15 mouse cellular contexts compared by ENCODE assay signal in genomic region chr7:117106691-117107191, GRCm38 (mm10).
DNase-seq lines count a peak whose midpoint lies in the region; ATAC-seq and TF ChIP-seq lines count a peak whose summit lies in the region.
"Had no signal": no experiment of that assay in that cellular context is flagged by ENCODE, and none has a peak within 500 bp of the region (broad histone marks: within the 10 kb centered on the region; RNA-seq: fewer than 3 reads in every experiment).

No protein-coding gene starts in this region.

- no peak for TF ChIP-seq POLR2A in lung, adult 2 months (IDR thresholded peaks at IDR 0.05; ENCODE audit: borderline replicate concordance, extremely low read depth, low read depth, low read length)

- DNase-seq in left cerebral cortex, adult 11 months (ENCODE audit: low spot score) = peak; percentile 74
- no peak for DNase-seq in left cerebral cortex, postnatal 4 days
- peak; percentile 88 for DNase-seq in layer of hippocampus, adult 9-11 months
- DNase-seq in left cerebral cortex, postnatal 36 days (ENCODE audit: low spot score in 2 of 2) = peak; percentile 76 to 82
- DNase-seq in lung, adult 2 months = no peak
- DNase-seq: adrenal gland, postnatal 25 days; cerebellum, adult 18-20 months; embryo, embryonic 11 days had no signal

- no peak for ATAC-seq in intestine, embryonic 15.5 days
- no peak for ATAC-seq in inflammation-experienced regulatory T-cells, adult 6 months
- ATAC-seq in megakaryocyte, adult 5-6 weeks (ENCODE audit: poor library complexity, severe bottlenecking) = no peak

- WGBS in lung, adult 2 months = 83% methylated on average over 7 of the region's 7 CpGs
- WGBS in intestine, embryonic 15.5 days = 84% methylated on average over 7 of the region's 7 CpGs

- H3K27me3 ChIP-seq in intestine, embryonic 15.5 days (replicated peaks) = no peaks in the 10 kb centered on the region
- H3K27me3 ChIP-seq: heart, embryonic 15.5 days; kidney, embryonic 15.5 days; limb, embryonic 12.5 days had no signal

- H3K4me1 ChIP-seq in lung, adult 2 months (ENCODE audit: control insufficient read depth, insufficient read depth, low read length) = no peaks in the 10 kb centered on the region
- H3K4me1 ChIP-seq in intestine, embryonic 15.5 days (replicated peaks) = no peaks in the 10 kb centered on the region
- H3K4me1 ChIP-seq: heart, embryonic 15.5 days; limb, embryonic 12.5 days had no signal

- H3K9me3 ChIP-seq in intestine, embryonic 15.5 days = no peaks in the 10 kb centered on the region
- H3K9me3 ChIP-seq: heart, embryonic 15.5 days; kidney, embryonic 15.5 days; limb, embryonic 12.5 days had no signal

- no peak overlapping the region for H3K9ac ChIP-seq in intestine, embryonic 15.5 days
- H3K9ac ChIP-seq: heart, embryonic 15.5 days; hindbrain, embryonic 14.5 days; kidney, embryonic 15.5 days; limb, embryonic 12.5 days had no signal

- intact Hi-C loops in left cerebral cortex, postnatal 4 days (cut with DNase I) = no loop called here
- intact Hi-C loops in left cerebral cortex, postnatal 36 days (cut with DNase I) = loop anchor here (2.0 to 5.0 kb wide), 5 partner anchors 41 to 404 kb away; no protein-coding TSS in a partner anchor

- no peak overlapping the region for H3K4me3 ChIP-seq in lung, adult 2 months (replicated peaks; ENCODE audit: extremely low read depth, low read depth, low read length)
- no peak overlapping the region for H3K4me3 ChIP-seq in intestine, embryonic 15.5 days (replicated peaks)
- H3K4me3 ChIP-seq: heart, embryonic 15.5 days; kidney, embryonic 15.5 days; limb, embryonic 12.5 days had no signal

- TF ChIP-seq CTCF in lung, adult 2 months (IDR thresholded peaks at IDR 0.05; ENCODE audit: insufficient read depth, low read length) = no peak

- no peak overlapping the region for H3K4me2 ChIP-seq in intestine, embryonic 15.5 days (replicated peaks)
- H3K4me2 ChIP-seq: heart, embryonic 15.5 days; hindbrain, embryonic 14.5 days; kidney, embryonic 15.5 days; limb, embryonic 12.5 days had no signal

- no peak overlapping the region for H3K27ac ChIP-seq in intestine, embryonic 15.5 days
- H3K27ac ChIP-seq: heart, embryonic 15.5 days; hindbrain, embryonic 14.5 days; kidney, embryonic 15.5 days; limb, embryonic 12.5 days had no signal

- H3K36me3 ChIP-seq in intestine, embryonic 15.5 days = no peaks in the 10 kb centered on the region
- H3K36me3 ChIP-seq: heart, embryonic 15.5 days; kidney, embryonic 15.5 days; limb, embryonic 12.5 days had no signal

Comparison
In these comparisons a context has a peak if more than half of its experiments do, and no peak if none do; other contexts are left out.
1. DNase-seq: peak in left cerebral cortex, adult 11 months (single experiment), layer of hippocampus, adult 9-11 months (single experiment) and left cerebral cortex, postnatal 36 days (2 of 2); none in left cerebral cortex, postnatal 4 days (single experiment) and lung, adult 2 months (single experiment).